Mouse (Mus musculus): ENCODE results near the gene Chaf1b. TPM values are rescaled to one million over a fixed set of nuclear protein-coding genes. Genes with fewer than 3 reads are reported as not detected.
A peak's percentile ranks its signal among the peaks of the same experiment; 100 is the strongest.

Chaf1b gene
- polyA plus RNA-seq, 1 experiment from 2014 or later = 58.1 TPM

DNA sequence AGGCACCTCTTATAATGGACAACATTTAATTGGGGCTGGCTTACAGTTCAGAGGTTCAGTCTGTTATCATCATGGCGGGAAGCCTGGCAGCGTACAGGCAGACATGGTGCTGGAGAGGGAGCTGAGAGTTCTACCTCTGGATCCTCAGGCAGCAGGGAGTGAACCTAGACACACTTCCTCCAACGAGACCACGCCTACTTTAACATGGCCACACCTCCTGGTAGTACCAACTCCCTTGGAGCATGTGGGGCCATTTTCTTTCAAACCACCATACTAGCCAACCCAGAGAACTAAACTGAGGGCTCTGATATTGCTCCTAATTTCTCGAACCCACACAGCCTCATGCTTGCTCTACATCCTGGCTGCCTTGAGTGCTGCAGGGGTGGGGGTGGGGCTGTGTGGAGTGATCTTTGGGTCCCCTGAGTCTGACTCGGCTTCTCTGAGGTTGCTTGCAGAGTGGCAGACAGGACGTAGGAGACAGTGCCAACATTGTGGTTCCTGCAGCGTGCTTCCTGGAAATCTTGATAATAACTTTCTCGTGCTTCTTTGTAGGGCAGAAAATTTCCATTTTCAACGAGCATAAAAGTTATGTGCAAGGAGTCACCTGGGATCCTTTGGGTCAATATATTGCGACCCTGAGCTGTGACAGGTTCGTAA lies 7.4 kb downstream of the Chaf1b start:
- no peak overlapping the region for H3K4me3 ChIP-seq (replicated peaks)
- H3K36me3 ChIP-seq = peaks cover 100% of the 10 kb centered on the region
- no peak overlapping the region for H3K27ac ChIP-seq
- H3K4me1 ChIP-seq (replicated peaks) = peaks cover 13% of the 10 kb centered on the region
- ATAC-seq (ENCODE audit: low read depth) (peak; percentile 35; the same call in 1 of the 2 replicates), DNase-seq (no peak)
- H3K9ac ChIP-seq = no peak overlapping the region
- WGBS (ENCODE audit: insufficient replicate concordance) = 68% methylated on average over 12 of the region's 12 CpGs
- no peaks in the 10 kb centered on the region for H3K9me3 ChIP-seq (replicated peaks)
- no peak overlapping the region for H3K4me2 ChIP-seq
- no peaks in the 10 kb centered on the region for H3K27me3 ChIP-seq

DNA sequence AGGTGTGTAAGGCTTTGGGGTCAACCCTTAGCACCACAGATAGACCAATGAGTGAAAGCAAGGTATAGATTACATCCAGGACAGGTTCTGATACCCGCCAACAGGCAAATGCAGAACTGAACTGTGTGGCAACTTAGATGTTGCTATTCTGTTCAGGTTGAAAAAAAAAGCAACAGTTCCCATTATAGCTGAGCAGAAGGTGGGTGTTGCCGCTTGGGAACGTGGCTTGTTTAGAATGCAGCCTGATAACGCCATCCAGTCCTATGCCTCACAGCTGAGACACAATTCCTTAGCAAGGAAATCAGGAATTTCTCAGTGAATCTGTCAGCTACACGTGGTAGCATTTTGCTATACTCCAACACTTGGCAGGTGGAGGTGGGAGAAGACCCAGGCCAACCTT lies 9.6 kb downstream of the Chaf1b start:
- Histone ChIP-seq H3K36me3 (peaks cover 80% of the 10 kb centered on the region), H3K27ac (no peak overlapping the region)

GRCm38 (mm10) chr16:93903027-93903426 lies 19.3 kb downstream of the Chaf1b start:
- peaks cover 83% of the 10 kb centered on the region for H3K36me3 ChIP-seq
- 86% methylated on average over 6 of the region's 6 CpGs for WGBS (ENCODE audit: insufficient replicate concordance)

More for the DNA sequence above, 9.6 kb downstream of the Chaf1b start:
- Histone ChIP-seq H3K4me3 (replicated peaks) (no peak overlapping the region), H3K4me2 (no peak overlapping the region), H3K4me1 (replicated peaks) (peaks cover 11% of the 10 kb centered on the region), H3K9ac (no peak overlapping the region), H3K27me3 (no peaks in the 10 kb centered on the region), H3K9me3 (replicated peaks) (no peaks in the 10 kb centered on the region)
- DNase-seq (no peak), ATAC-seq (ENCODE audit: low read depth) (no peak)
- 82% methylated on average over 5 of the region's 5 CpGs for WGBS (ENCODE audit: insufficient replicate concordance)

GRCm38 (mm10) chr16:93906156-93907014 lies 22.7 kb downstream of the Chaf1b start:
- H3K27me3 ChIP-seq = no peaks in the 10 kb centered on the region
- ATAC-seq (ENCODE audit: low read depth) (peak; percentile 44), DNase-seq (peak; percentile 28)
- H3K9me3 ChIP-seq (replicated peaks) = no peaks in the 10 kb centered on the region
- no peak overlapping the region for H3K4me2 ChIP-seq
- no peak overlapping the region for H3K27ac ChIP-seq
- H3K9ac ChIP-seq = no peak overlapping the region
- no peak overlapping the region for H3K4me3 ChIP-seq (replicated peaks)
- peaks cover 10% of the 10 kb centered on the region for H3K4me1 ChIP-seq (replicated peaks)
- WGBS (ENCODE audit: insufficient replicate concordance) = 57% methylated on average over 11 of the region's 11 CpGs
- peaks cover 57% of the 10 kb centered on the region for H3K36me3 ChIP-seq

More at GRCm38 (mm10) chr16:93903027-93903426, 19.3 kb downstream of the Chaf1b start:
- no peaks in the 10 kb centered on the region for H3K9me3 ChIP-seq (replicated peaks)
- H3K4me2 ChIP-seq = no peak overlapping the region
- H3K4me1 ChIP-seq (replicated peaks) = no peaks in the 10 kb centered on the region
- H3K4me3 ChIP-seq (replicated peaks) = no peak overlapping the region
- no peaks in the 10 kb centered on the region for H3K27me3 ChIP-seq
- DNase-seq = no peak
- no peak for ATAC-seq (ENCODE audit: low read depth)
- no peak overlapping the region for H3K27ac ChIP-seq
- H3K9ac ChIP-seq = no peak overlapping the region

DNA sequence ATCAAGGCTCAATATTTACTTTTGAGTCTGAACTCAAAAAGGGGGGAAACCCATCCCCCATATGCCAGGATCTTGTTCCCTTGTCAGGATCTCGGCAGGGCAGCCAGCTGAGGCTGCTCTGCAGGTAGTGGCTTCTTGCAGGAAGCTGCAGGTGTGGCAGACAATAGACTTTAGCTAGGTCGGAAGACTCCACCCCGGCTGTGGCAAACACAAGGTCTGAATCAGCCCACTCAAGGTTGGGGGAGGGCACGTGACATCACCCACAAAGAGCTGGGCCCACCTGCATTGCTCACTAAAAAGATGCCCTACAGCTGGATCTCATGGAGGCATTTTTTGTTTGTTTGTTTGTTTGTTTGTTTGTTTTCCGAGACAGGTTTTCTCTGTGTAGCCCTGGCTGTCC lies 24.1 kb downstream of the Chaf1b start:
- peaks cover 43% of the 10 kb centered on the region for H3K36me3 ChIP-seq
- H3K9me3 ChIP-seq (replicated peaks) = no peaks in the 10 kb centered on the region
- no peak overlapping the region for H3K4me2 ChIP-seq
- ATAC-seq (ENCODE audit: low read depth) (no peak), DNase-seq (no peak)
- no peak overlapping the region for H3K4me3 ChIP-seq (replicated peaks)
- H3K4me1 ChIP-seq (replicated peaks) = peaks cover 11% of the 10 kb centered on the region
- 69% methylated on average over 5 of the region's 5 CpGs for WGBS (ENCODE audit: insufficient replicate concordance)
- no peak overlapping the region for H3K9ac ChIP-seq
- no peaks in the 10 kb centered on the region for H3K27me3 ChIP-seq
- H3K27ac ChIP-seq = no peak overlapping the region

DNA sequence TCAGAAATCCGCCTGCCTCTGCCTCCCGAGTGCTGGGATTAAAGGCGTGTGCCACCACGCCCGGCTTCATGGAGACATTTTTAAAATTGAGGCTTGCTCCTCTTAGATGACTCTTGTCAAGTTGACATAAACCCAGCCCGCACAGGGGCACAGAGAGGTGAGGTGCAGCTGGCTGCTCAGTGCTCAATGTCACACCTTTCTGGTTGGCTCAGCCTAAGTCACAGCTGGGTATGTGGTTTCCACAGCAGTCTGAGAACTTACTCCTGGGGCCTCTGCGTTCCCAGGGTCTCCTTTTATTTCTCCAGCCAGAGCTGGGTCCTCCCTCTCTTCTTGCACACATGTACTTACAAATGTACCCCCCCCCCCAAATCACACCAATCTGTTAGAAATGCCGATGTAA lies 24.5 kb downstream of the Chaf1b start:
- H3K9ac ChIP-seq = no peak overlapping the region
- H3K36me3 ChIP-seq = peaks cover 38% of the 10 kb centered on the region
- H3K4me1 ChIP-seq (replicated peaks) = peaks cover 11% of the 10 kb centered on the region
- no peak overlapping the region for H3K27ac ChIP-seq
- DNase-seq = no peak
- ATAC-seq (ENCODE audit: low read depth) = no peak
- H3K27me3 ChIP-seq = no peaks in the 10 kb centered on the region
- no peak overlapping the region for H3K4me2 ChIP-seq
- no peaks in the 10 kb centered on the region for H3K9me3 ChIP-seq (replicated peaks)
- WGBS (ENCODE audit: insufficient replicate concordance) = 80% methylated on average over 8 of the region's 8 CpGs
- H3K4me3 ChIP-seq (replicated peaks) = no peak overlapping the region

GRCm38 (mm10) chr16:93909936-93910335 lies 26.2 kb downstream of the Chaf1b start:
- DNase-seq (no peak), ATAC-seq (ENCODE audit: low read depth) (no peak)
- Histone ChIP-seq H3K36me3 (peaks cover 22% of the 10 kb centered on the region), H3K4me1 (replicated peaks) (peaks cover 14% of the 10 kb centered on the region), H3K27me3 (no peaks in the 10 kb centered on the region), H3K9me3 (replicated peaks) (no peaks in the 10 kb centered on the region), H3K9ac (no peak overlapping the region), H3K27ac (no peak overlapping the region), H3K4me3 (replicated peaks) (no peak overlapping the region), H3K4me2 (no peak overlapping the region)
- WGBS (ENCODE audit: insufficient replicate concordance) = 67% methylated on average over 3 of the region's 3 CpGs

DNA sequence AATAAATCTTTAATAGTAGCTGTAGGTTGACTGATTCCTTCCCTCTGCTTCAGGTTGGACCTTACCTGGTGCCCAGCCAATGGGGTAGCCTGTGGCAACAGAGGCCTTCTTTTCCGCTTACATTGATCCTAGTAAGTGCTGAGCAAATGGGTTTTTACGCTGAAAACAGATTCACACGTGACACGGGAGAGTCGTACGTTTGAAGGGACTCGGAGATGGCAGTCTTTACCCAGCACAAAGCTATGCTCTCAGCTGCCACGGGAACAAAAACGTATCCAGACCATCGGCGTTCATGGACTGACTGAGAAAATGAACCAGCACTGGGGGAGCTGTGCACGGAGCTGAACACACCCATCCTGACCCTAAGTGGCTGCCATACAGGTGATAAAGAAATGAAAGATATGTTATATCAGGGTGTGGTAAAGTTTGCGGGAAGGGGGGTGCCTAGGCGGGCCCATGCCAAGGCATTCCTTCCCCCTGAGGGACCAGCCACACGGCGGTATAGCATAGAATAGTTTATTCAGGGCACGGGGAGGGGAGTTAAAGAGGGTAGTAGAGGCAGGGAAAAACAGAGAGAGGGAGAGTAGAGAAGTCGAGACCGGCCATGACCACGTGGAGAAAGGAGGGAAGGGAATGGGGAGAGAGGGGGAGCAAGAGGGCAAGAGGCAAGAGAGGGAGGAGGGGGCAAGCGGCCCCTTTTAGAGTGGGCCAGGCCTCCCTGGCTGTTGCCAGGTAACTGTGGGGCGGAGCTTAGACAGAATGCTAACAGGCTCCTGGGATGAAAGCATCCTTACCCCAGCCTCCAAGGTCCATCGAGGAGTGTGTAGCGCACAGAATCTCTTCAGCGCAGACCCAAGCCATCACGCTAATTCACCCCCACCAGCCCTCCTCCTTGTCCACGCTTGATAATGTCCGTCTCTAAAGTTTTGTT lies 27.3 kb downstream of the Chaf1b start:
- no peaks in the 10 kb centered on the region for H3K9me3 ChIP-seq (replicated peaks)
- whole genome bisulfite sequencing (ENCODE audit: insufficient replicate concordance) = 58% methylated on average over 28 of the region's 28 CpGs
- H3K27me3 ChIP-seq = no peaks in the 10 kb centered on the region
- H3K9ac ChIP-seq = no peak overlapping the region
- peaks cover 14% of the 10 kb centered on the region for H3K4me1 ChIP-seq (replicated peaks)
- H3K4me3 ChIP-seq (replicated peaks) = no peak overlapping the region
- no peak overlapping the region for H3K27ac ChIP-seq
- peak; percentile 55 for ATAC-seq (ENCODE audit: low read depth)
- peaks cover 13% of the 10 kb centered on the region for H3K36me3 ChIP-seq
- no peak overlapping the region for H3K4me2 ChIP-seq
- DNase-seq = no peak

DNA sequence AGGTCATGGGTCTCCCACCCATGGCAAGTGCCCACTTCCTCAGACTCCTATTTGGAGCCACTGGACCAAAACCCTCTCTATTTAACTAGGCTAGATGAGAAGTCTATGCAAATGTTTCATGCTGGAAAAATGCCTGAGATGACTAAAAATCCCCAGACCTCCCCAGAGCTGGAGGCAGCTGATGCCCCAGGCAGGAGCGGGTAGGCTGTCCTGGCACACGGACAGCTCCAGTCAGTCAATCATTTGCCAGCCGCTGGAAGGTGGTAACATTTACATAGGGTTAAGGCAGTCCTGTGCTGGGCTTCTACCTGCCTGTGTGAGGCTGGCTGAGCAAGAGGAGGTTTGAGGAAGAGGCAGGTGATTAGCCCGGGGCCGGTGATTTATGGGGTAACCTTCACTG lies 28.5 kb downstream of the Chaf1b start:
- H3K27ac ChIP-seq = no peak overlapping the region
- 62% methylated on average over 5 of the region's 5 CpGs for WGBS (ENCODE audit: insufficient replicate concordance)

DNA sequence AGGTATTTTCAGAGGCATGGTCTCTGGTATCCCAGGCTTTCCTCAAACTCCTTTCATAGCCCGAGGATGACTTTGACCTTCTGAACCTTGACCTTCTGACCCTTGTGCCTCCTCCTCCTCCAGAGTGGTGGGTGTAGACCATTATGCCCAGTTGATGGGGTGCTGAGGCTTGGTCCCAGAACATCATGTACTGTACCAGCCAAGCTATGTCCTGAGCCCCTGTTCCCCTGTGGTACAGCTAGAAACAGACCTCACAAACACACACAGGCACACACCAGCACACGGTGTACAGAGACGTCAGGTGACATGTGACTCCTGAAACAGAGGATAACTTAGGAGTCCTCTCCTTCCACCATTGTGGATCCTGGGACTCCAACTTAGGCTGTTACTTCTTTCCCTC lies 29.1 kb downstream of the Chaf1b start:
- H3K27ac ChIP-seq = no peak overlapping the region
- 54% methylated on average over 3 of the region's 3 CpGs for WGBS (ENCODE audit: insufficient replicate concordance)
- no peak overlapping the region for H3K9ac ChIP-seq
- no peaks in the 10 kb centered on the region for H3K9me3 ChIP-seq (replicated peaks)
- H3K4me2 ChIP-seq = no peak overlapping the region
- no peak overlapping the region for H3K4me3 ChIP-seq (replicated peaks)
- no peaks in the 10 kb centered on the region for H3K36me3 ChIP-seq
- H3K4me1 ChIP-seq (replicated peaks) = peaks cover 16% of the 10 kb centered on the region
- no peaks in the 10 kb centered on the region for H3K27me3 ChIP-seq
- ATAC-seq (ENCODE audit: low read depth) (no peak), DNase-seq (no peak)

More for the DNA sequence above, 28.5 kb downstream of the Chaf1b start:
- Histone ChIP-seq H3K9me3 (replicated peaks) (no peaks in the 10 kb centered on the region), H3K4me1 (replicated peaks) (peaks cover 14% of the 10 kb centered on the region), H3K4me3 (replicated peaks) (no peak overlapping the region), H3K4me2 (no peak overlapping the region), H3K36me3 (0 out of 2 replicates have a peak, but pooled peaks cover 1% of the 10 kb centered on the region), H3K9ac (no peak overlapping the region), H3K27me3 (no peaks in the 10 kb centered on the region)
- DNase-seq (no peak), ATAC-seq (ENCODE audit: low read depth) (no peak)

Data from liver, embryonic 13.5 days (tissue).